Mouse (Mus musculus) kidney, postnatal 0 days (tissue): ENCODE measurements around the gene Gm4779. TPM values are rescaled to one million over a fixed set of nuclear protein-coding genes. Genes with fewer than 3 reads are reported as not detected.

Experiments used
- ATAC-seq: fragments of 200-750 bp; cut with Nextera tagmentation; replicated peaks from 2 replicates; pipeline ENCODE4 v1.8.0; 2017; ENCODE audit warnings: low read depth, moderate number of reproducible peaks, moderate TSS enrichment, moderate library complexity; ENCODE audit not compliant: low FRiP score
- DNase-seq: peaks from one replicate; pipeline ENCODE4 v3.0.0-alpha.2; 2016; ENCODE audit warnings: low spot score
- H3K27ac ChIP-seq: fragments of 300-500 bp; sonication (generic); 2 replicates; pipeline ENCODE4 v1.5.1; 2014; ENCODE audit warnings: mild to moderate bottlenecking
- H3K27me3 ChIP-seq: fragments of 300-500 bp; sonication (generic); 2 replicates; pipeline ENCODE4 v1.6.1; 2014; ENCODE audit warnings: low read length, mixed read lengths; ENCODE audit not compliant: insufficient read depth
- H3K36me3 ChIP-seq: fragments of 300-500 bp; sonication (generic); 2 replicates; pipeline ENCODE4 v1.6.1; 2014; ENCODE audit warnings: low read length, mixed read lengths; ENCODE audit not compliant: insufficient read depth
- H3K4me1 ChIP-seq: fragments of 300-500 bp; sonication (generic); replicated peaks from 2 replicates; pipeline ENCODE4 v1.6.1; 2014; ENCODE audit warnings: antibody characterized with exemption, low read length, mixed read lengths; ENCODE audit not compliant: insufficient read depth
- H3K4me2 ChIP-seq: fragments of 300-500 bp; sonication (generic); 2 replicates; pipeline ENCODE4 v1.6.1; 2014; ENCODE audit warnings: mild to moderate bottlenecking, low read length, moderate library complexity, mixed read lengths
- H3K4me3 ChIP-seq: fragments of 300-500 bp; sonication (generic); replicated peaks from 2 replicates; pipeline ENCODE4 v1.5.1; 2014; ENCODE audit warnings: low read depth, low read length
- H3K9ac ChIP-seq: fragments of 300-500 bp; sonication (generic); 2 replicates; pipeline ENCODE4 v1.6.1; 2014; ENCODE audit warnings: low read depth, low read length
- H3K9me3 ChIP-seq: fragments of 300-500 bp; sonication (generic); replicated peaks from 2 replicates; pipeline ENCODE4 v1.6.1; 2016; ENCODE audit warnings: low read length, inconsistent platforms, mixed read lengths
- CTCF ChIP-seq: IDR thresholded peaks from 2 replicates; pipeline ENCODE4 v1.5.1; 2016; ENCODE audit warnings: antibody characterized with exemption, low read depth, mild to moderate bottlenecking, moderate library complexity
- WGBS: fragments of 180-500 bp; shearing (Covaris S2); extraction: QIAGEN DNeasy Blood & Tissue Kit; methylation state at CpG from one replicate; pipeline ENCODE4 v1.1.7; 2014; 5-methylcytosine and 5-hydroxymethylcytosine counted together
- polyA plus RNA-seq: library from polyadenylated mRNA; unstranded; fragments of >200 nt; fragmentation: Nextera tagmentation; extraction: Ambion mirVana; gene quantifications from 2 replicates; pipeline ENCODE4 v1.2.1, GENCODE M21; 2015

Gene Gm4779
- polyA plus RNA-seq, 1 experiment from 2014 or later, result 0.28 TPM

- H3K9ac ChIP-seq, result no peak overlapping the region
- TF ChIP-seq CTCF, result no peak
- WGBS, result 53% methylated on average over 3 of the region's 3 CpGs
- no peaks in the 10 kb centered on the region; the same call in 1 of the 2 replicates for H3K27me3 ChIP-seq
- ATAC-seq, result no peak
- H3K4me1 ChIP-seq, result no peaks in the 10 kb centered on the region
- H3K36me3 ChIP-seq, result no peaks in the 10 kb centered on the region
- H3K4me3 ChIP-seq, result no peak overlapping the region
- H3K9me3 ChIP-seq, result no peaks in the 10 kb centered on the region
- H3K4me2 ChIP-seq, result no peak overlapping the region
- DNase-seq, result no peak
- H3K27ac ChIP-seq, result no peak overlapping the region
Measured at GRCm38 (mm10) chrX:101770307-101770706, 23.9 kb downstream of the Gm4779 start.

GRCm38 (mm10) chrX:101769478-101769877 is 24.7 kb downstream of the Gm4779 start:
- Histone ChIP-seq H3K4me1 (no peaks in the 10 kb centered on the region), H3K9ac (no peak overlapping the region), H3K4me2 (no peak overlapping the region), H3K27ac (no peak overlapping the region), H3K36me3 (no peaks in the 10 kb centered on the region), H3K4me3 (no peak overlapping the region), H3K27me3 (no peaks in the 10 kb centered on the region; the same call in 1 of the 2 replicates), H3K9me3 (no peaks in the 10 kb centered on the region)
- DNase-seq (no peak), ATAC-seq (no peak)
- TF ChIP-seq CTCF, result no peak
- WGBS, result 63% methylated on average over 2 of the region's 2 CpGs

- H3K4me3 ChIP-seq, result no peak overlapping the region
- H3K27me3 ChIP-seq, result no peaks in the 10 kb centered on the region
- H3K36me3 ChIP-seq, result no peaks in the 10 kb centered on the region
- no peak overlapping the region for H3K4me2 ChIP-seq
- WGBS, result 63% methylated on average over 7 of the region's 7 CpGs
- no peak overlapping the region for H3K27ac ChIP-seq
- DNase-seq (no peak), ATAC-seq (no peak)
- H3K9ac ChIP-seq, result no peak overlapping the region
- H3K4me1 ChIP-seq, result no peaks in the 10 kb centered on the region
- no peaks in the 10 kb centered on the region for H3K9me3 ChIP-seq
- TF ChIP-seq CTCF, result no peak
Measured at GRCm38 (mm10) chrX:101767280-101767679, 26.9 kb downstream of the Gm4779 start.

GRCm38 (mm10) chrX:101765111-101765510 is 29.1 kb downstream of the Gm4779 start:
- Histone ChIP-seq H3K36me3 (no peaks in the 10 kb centered on the region), H3K27me3 (no peaks in the 10 kb centered on the region), H3K4me3 (no peak overlapping the region), H3K4me1 (no peaks in the 10 kb centered on the region), H3K9me3 (no peaks in the 10 kb centered on the region), H3K4me2 (no peak overlapping the region), H3K27ac (no peak overlapping the region), H3K9ac (no peak overlapping the region)
- DNase-seq, result no peak
- no peak for TF ChIP-seq CTCF
- ATAC-seq, result no peak
- WGBS, result 77% methylated on average over 4 of the region's 4 CpGs

- H3K27ac ChIP-seq, result no peak overlapping the region
- DNase-seq (no peak), ATAC-seq (no peak)
- H3K4me1 ChIP-seq, result no peaks in the 10 kb centered on the region
- 82% methylated on average over 5 of the region's 5 CpGs for WGBS
- TF ChIP-seq CTCF, result no peak
- H3K9me3 ChIP-seq, result no peaks in the 10 kb centered on the region
- H3K4me3 ChIP-seq, result no peak overlapping the region
- H3K9ac ChIP-seq, result no peak overlapping the region
- no peak overlapping the region for H3K4me2 ChIP-seq
- no peaks in the 10 kb centered on the region for H3K27me3 ChIP-seq
- H3K36me3 ChIP-seq, result no peaks in the 10 kb centered on the region
Measured at GRCm38 (mm10) chrX:101764621-101765020, 29.6 kb downstream of the Gm4779 start.

GRCm38 (mm10) chrX:101754478-101754877 is 39.7 kb downstream of the Gm4779 start:
- Histone ChIP-seq H3K4me2 (no peak overlapping the region), H3K9ac (no peak overlapping the region), H3K4me1 (no peaks in the 10 kb centered on the region), H3K36me3 (no peaks in the 10 kb centered on the region), H3K9me3 (no peaks in the 10 kb centered on the region), H3K27me3 (no peaks in the 10 kb centered on the region), H3K27ac (no peak overlapping the region), H3K4me3 (no peak overlapping the region)
- DNase-seq, result no peak
- ATAC-seq, result no peak
- 52% methylated on average over 5 of the region's 5 CpGs for WGBS
- no peak for TF ChIP-seq CTCF

GRCm38 (mm10) chrX:101750144-101750543 is 44.1 kb downstream of the Gm4779 start:
- ATAC-seq (no peak), DNase-seq (no peak)
- Histone ChIP-seq H3K4me1 (no peaks in the 10 kb centered on the region), H3K27ac (no peak overlapping the region), H3K9ac (no peak overlapping the region), H3K36me3 (no peaks in the 10 kb centered on the region), H3K27me3 (no peaks in the 10 kb centered on the region), H3K4me2 (no peak overlapping the region), H3K9me3 (no peaks in the 10 kb centered on the region), H3K4me3 (no peak overlapping the region)
- 59% methylated on average over 4 of the region's 4 CpGs for WGBS
- no peak for TF ChIP-seq CTCF
